Mouse (Mus musculus) MEL (cell line): ENCODE data around the gene Fmod. TPM values are rescaled to one million over a fixed set of nuclear protein-coding genes. Genes with fewer than 3 reads are reported as not detected.
A peak's percentile ranks its signal among the peaks of the same experiment; 100 is the strongest.

Experiments
- DNase-seq: peaks from one replicate; pipeline ENCODE4 v3.0.0; 2011; ENCODE audit warnings: low read depth, low spot score
- H3K27ac ChIP-seq: 2 replicates; pipeline ENCODE4 v1.5.1; 2012; ENCODE audit warnings: low read depth, mild to moderate bottlenecking, control low read depth, low read length, moderate library complexity; ENCODE audit not compliant: control insufficient read depth
- H3K27me3 ChIP-seq, 2 experiments: fragments of 150-350 bp in 1 of 2; sonication (generic) in 1 of 2; 2 replicates each; pipeline ENCODE4 v1.6.1; 2012; ENCODE audit warnings: low read length in 2 of 2, mild to moderate bottlenecking in 2 of 2, improper control_type of control experiment in 1 of 2, moderate library complexity in 1 of 2; ENCODE audit not compliant: insufficient read depth in 2 of 2, control insufficient read depth in 1 of 2
- H3K36me3 ChIP-seq, 2 experiments: 2 replicates each; pipeline ENCODE4 v1.6.1; 2012 to 2014; ENCODE audit warnings: low read length in 2 of 2, improper control_type of control experiment in 1 of 2, inconsistent platforms in 1 of 2, mild to moderate bottlenecking in 1 of 2; ENCODE audit not compliant: insufficient read depth in 2 of 2, control insufficient read depth in 1 of 2
- H3K4me1 ChIP-seq, 2 experiments: fragments of 150-350 bp in 1 of 2; sonication (generic) in 1 of 2; 2 replicates each; pipeline ENCODE4 v1.6.1; 2012; ENCODE audit warnings: low read length in 2 of 2, improper control_type of control experiment in 1 of 2, mild to moderate bottlenecking in 1 of 2; ENCODE audit not compliant: insufficient read depth in 2 of 2, control insufficient read depth in 1 of 2
- H3K4me3 ChIP-seq, 2 experiments: fragments of 150-350 bp in 1 of 2; sonication (generic) in 1 of 2; 2 replicates each; pipeline ENCODE4 v1.5.1; 2012; ENCODE audit warnings: low read depth in 2 of 2, low read length in 2 of 2, mild to moderate bottlenecking in 2 of 2, moderate library complexity in 2 of 2, control low read depth in 1 of 2, improper control_type of control experiment in 1 of 2; ENCODE audit not compliant: control insufficient read depth in 1 of 2, insufficient read depth in 1 of 2
- H3K79me2 ChIP-seq: 2 replicates; pipeline ENCODE4 v1.6.1; 2012; ENCODE audit warnings: mild to moderate bottlenecking, low read length, moderate library complexity; ENCODE audit not compliant: control insufficient read depth, poor library complexity, insufficient read depth
- H3K9ac ChIP-seq: 2 replicates; pipeline ENCODE4 v1.6.1; 2012; ENCODE audit warnings: low read depth, mild to moderate bottlenecking, control low read depth, low read length, moderate library complexity; ENCODE audit not compliant: control insufficient read depth, poor library complexity, severe bottlenecking
- H3K9me3 ChIP-seq: fragments of 150-350 bp; sonication (generic); replicated peaks from 2 replicates; pipeline ENCODE4 v1.6.1; 2012; ENCODE audit warnings: mild to moderate bottlenecking, low read length, improper control_type of control experiment, moderate library complexity; ENCODE audit not compliant: insufficient read depth
- BHLHE40 ChIP-seq: IDR thresholded peaks from 2 replicates; pipeline ENCODE4 v1.6.1; 2012; ENCODE audit warnings: low read depth, mild to moderate bottlenecking, inconsistent platforms, low read length, improper control_type of control experiment, borderline replicate concordance
- CHD1 ChIP-seq: IDR thresholded peaks from 2 replicates; pipeline ENCODE4 v1.6.1; 2012; ENCODE audit warnings: low read depth, mild to moderate bottlenecking, inconsistent platforms, low read length, improper control_type of control experiment
- CHD2 ChIP-seq: IDR thresholded peaks from 2 replicates; pipeline ENCODE4 v1.6.1; 2011; ENCODE audit warnings: low read length, improper control_type of control experiment
- CTCF ChIP-seq, 3 experiments: IDR thresholded peaks in 2 of 3; conservative IDR thresholded peaks in 1 of 3; 2 replicates each; pipeline ENCODE4 v1.5.1; 2011 to 2012; ENCODE audit warnings: low read length in 3 of 3, low read depth in 2 of 3, mild to moderate bottlenecking in 2 of 3, improper control_type of control experiment in 1 of 3, inconsistent platforms in 1 of 3, mixed read lengths in 1 of 3, moderate library complexity in 1 of 3; ENCODE audit not compliant: control insufficient read depth in 1 of 3, insufficient read depth in 1 of 3, poor library complexity in 1 of 3, severe bottlenecking in 1 of 3
- E2F4 ChIP-seq: IDR thresholded peaks from 2 replicates; pipeline ENCODE4 v1.6.1; 2011; ENCODE audit warnings: low read depth, low read length, improper control_type of control experiment, borderline replicate concordance
- ELF1 ChIP-seq: IDR thresholded peaks from 2 replicates; pipeline ENCODE4 v1.6.1; 2014; ENCODE audit warnings: low read depth, mild to moderate bottlenecking, inconsistent platforms, low read length, improper control_type of control experiment, moderate library complexity
- EP300 ChIP-seq, 2 experiments: IDR thresholded peaks; 2 replicates each; pipeline ENCODE4 v1.6.1; 2011; ENCODE audit warnings: improper control_type of control experiment in 2 of 2, low read length in 2 of 2, low read depth in 1 of 2, mild to moderate bottlenecking in 1 of 2
- ETS1 ChIP-seq: IDR thresholded peaks from 2 replicates; pipeline ENCODE4 v1.6.1; 2012; ENCODE audit warnings: low read depth, mild to moderate bottlenecking, inconsistent platforms, low read length, improper control_type of control experiment, moderate library complexity
- GABPA ChIP-seq: IDR thresholded peaks from 2 replicates; pipeline ENCODE4 v1.6.1; 2012; ENCODE audit warnings: low read depth, mild to moderate bottlenecking, inconsistent platforms, low read length, improper control_type of control experiment, moderate library complexity
- GATA1 ChIP-seq: IDR thresholded peaks from 2 replicates; pipeline ENCODE4 v1.6.1; 2011; ENCODE audit warnings: low read depth, low read length, improper control_type of control experiment
- HCFC1 ChIP-seq: IDR thresholded peaks from 2 replicates; pipeline ENCODE4 v1.6.1; 2012; ENCODE audit warnings: low read depth, mild to moderate bottlenecking, inconsistent platforms, low read length, improper control_type of control experiment, moderate library complexity
- JUND ChIP-seq: IDR thresholded peaks from 2 replicates; pipeline ENCODE4 v1.6.1; 2011; ENCODE audit warnings: low read depth, mild to moderate bottlenecking, improper control_type of control experiment, low read length
- KAT2A ChIP-seq: conservative IDR thresholded peaks from 2 replicates; pipeline ENCODE4 v1.6.1; 2012; ENCODE audit warnings: low read depth, low read length, improper control_type of control experiment, inconsistent platforms
- MAFK ChIP-seq: IDR thresholded peaks from 2 replicates; pipeline ENCODE4 v1.6.1; 2011; ENCODE audit warnings: low read depth, mild to moderate bottlenecking, low read length, improper control_type of control experiment, borderline replicate concordance
- MAZ ChIP-seq: IDR thresholded peaks from 2 replicates; pipeline ENCODE4 v1.6.1; 2012; ENCODE audit warnings: low read depth, mild to moderate bottlenecking, inconsistent platforms, low read length, improper control_type of control experiment
- MXI1 ChIP-seq: IDR thresholded peaks from 2 replicates; pipeline ENCODE4 v1.6.1; 2011; ENCODE audit warnings: mild to moderate bottlenecking, low read depth, low read length, improper control_type of control experiment
- MYB ChIP-seq: IDR thresholded peaks from 2 replicates; pipeline ENCODE4 v1.6.1; 2011; ENCODE audit warnings: mild to moderate bottlenecking, low read depth, low read length, improper control_type of control experiment
- MYC ChIP-seq: IDR thresholded peaks from 2 replicates; pipeline ENCODE4 v1.6.1; 2011; ENCODE audit warnings: low read depth, mild to moderate bottlenecking, low read length, improper control_type of control experiment, moderate library complexity
- NELFE ChIP-seq: IDR thresholded peaks from 2 replicates; pipeline ENCODE4 v1.6.1; 2011; ENCODE audit warnings: low read depth, low read length, improper control_type of control experiment
- NRF1 ChIP-seq: IDR thresholded peaks from 2 replicates; pipeline ENCODE4 v1.6.1; 2014; ENCODE audit warnings: low read depth, mild to moderate bottlenecking, inconsistent platforms, low read length, improper control_type of control experiment, moderate library complexity; ENCODE audit not compliant: poor library complexity, insufficient read depth, severe bottlenecking
- POLR2A ChIP-seq, 2 experiments: IDR thresholded peaks; 2 replicates each; pipeline ENCODE4 v1.6.1; 2011 to 2012; ENCODE audit warnings: low read length in 2 of 2, mild to moderate bottlenecking in 2 of 2, control low read depth in 1 of 2, improper control_type of control experiment in 1 of 2, low read depth in 1 of 2, moderate library complexity in 1 of 2; ENCODE audit not compliant: control insufficient read depth in 1 of 2, insufficient read depth in 1 of 2, poor library complexity in 1 of 2
- POLR2AphosphoS5 ChIP-seq: IDR thresholded peaks from 2 replicates; pipeline ENCODE4 v1.6.1; 2012; ENCODE audit warnings: low read depth, borderline replicate concordance, mild to moderate bottlenecking, inconsistent platforms, low read length, moderate library complexity, mixed read lengths
- RAD21 ChIP-seq: IDR thresholded peaks from 2 replicates; pipeline ENCODE4 v1.6.1; 2011; ENCODE audit warnings: mild to moderate bottlenecking, low read depth, low read length, improper control_type of control experiment
- RCOR1 ChIP-seq: IDR thresholded peaks from 2 replicates; pipeline ENCODE4 v1.6.1; 2012; ENCODE audit warnings: low read depth, mild to moderate bottlenecking, inconsistent platforms, low read length, improper control_type of control experiment
- SMC3 ChIP-seq: IDR thresholded peaks from 2 replicates; pipeline ENCODE4 v1.6.1; 2011; ENCODE audit warnings: low read depth, low read length, improper control_type of control experiment
- TAL1 ChIP-seq: IDR thresholded peaks from 2 replicates; pipeline ENCODE4 v1.6.1; 2012; ENCODE audit warnings: mild to moderate bottlenecking, inconsistent platforms, low read length, moderate library complexity, mixed read lengths
- TBP ChIP-seq: IDR thresholded peaks from 2 replicates; pipeline ENCODE4 v1.8.0; 2011; ENCODE audit warnings: low read depth, low read length, improper control_type of control experiment
- TCF12 ChIP-seq: IDR thresholded peaks from 2 replicates; pipeline ENCODE4 v1.6.1; 2014; ENCODE audit warnings: low read depth, mild to moderate bottlenecking, inconsistent platforms, low read length, improper control_type of control experiment, moderate library complexity
- UBTF ChIP-seq: IDR thresholded peaks from 2 replicates; pipeline ENCODE4 v1.6.1; 2012; ENCODE audit warnings: low read depth, mild to moderate bottlenecking, inconsistent platforms, low read length, improper control_type of control experiment, moderate library complexity, borderline replicate concordance; ENCODE audit not compliant: insufficient read depth
- USF1 ChIP-seq: IDR thresholded peaks from 2 replicates; pipeline ENCODE4 v1.6.1; 2014; ENCODE audit warnings: low read depth, mild to moderate bottlenecking, inconsistent platforms, low read length, improper control_type of control experiment, moderate library complexity
- USF2 ChIP-seq, 2 experiments: IDR thresholded peaks; 2 replicates each; pipeline ENCODE4 v1.6.1; 2011 to 2012; ENCODE audit warnings: improper control_type of control experiment in 2 of 2, low read length in 2 of 2, borderline replicate concordance in 1 of 2, inconsistent platforms in 1 of 2, low read depth in 1 of 2, mild to moderate bottlenecking in 1 of 2; ENCODE audit not compliant: insufficient read depth in 1 of 2
- ZC3H11A ChIP-seq: IDR thresholded peaks from 2 replicates; pipeline ENCODE4 v1.6.1; 2012; ENCODE audit warnings: low read depth, mild to moderate bottlenecking, inconsistent platforms, low read length, improper control_type of control experiment
- ZKSCAN1 ChIP-seq: IDR thresholded peaks from 2 replicates; pipeline ENCODE4 v1.6.1; 2012; ENCODE audit warnings: low read depth, mild to moderate bottlenecking, inconsistent platforms, low read length, improper control_type of control experiment, moderate library complexity
- ZMIZ1 ChIP-seq: IDR thresholded peaks from 2 replicates; pipeline ENCODE4 v1.6.1; 2012; ENCODE audit warnings: low read depth, mild to moderate bottlenecking, inconsistent platforms, low read length, improper control_type of control experiment, moderate library complexity
- ZNF384 ChIP-seq: IDR thresholded peaks from 2 replicates; pipeline ENCODE4 v1.6.1; 2012; ENCODE audit warnings: low read depth, mild to moderate bottlenecking, inconsistent platforms, low read length, improper control_type of control experiment
- polyA plus RNA-seq, 2 experiments: library from polyadenylated mRNA; stranded (reverse) in 1 of 2; unstranded in 1 of 2; fragments of >175 nt in 1 of 2; fragments of >200 nt in 1 of 2; gene quantifications; 2 replicates each; pipeline versions ENCODE4 v1.2.1 to v1.2.4; 2012; ENCODE audit warnings: low replicate concordance in 2 of 2, low read depth in 1 of 2; ENCODE audit not compliant: insufficient read length in 2 of 2, insufficient read depth in 1 of 2, missing spikeins in 1 of 2
- total RNA-seq: library from RNA; depleted of rRNA; stranded (reverse); fragments of 300-350 nt; gene quantifications from 2 replicates; pipeline ENCODE4 v1.2.3, GENCODE M21; 2012

Fmod gene
- total and polyA plus RNA-seq, 3 experiments = not detected

GRCm38 (mm10) chr1:134078061-134078795 lies 41.2 kb downstream of the Fmod start:
- H3K4me3 ChIP-seq = peak overlapping the region; percentile 61 to 72
- peak overlapping the region; percentile 82 for H3K27ac ChIP-seq
- H3K9me3 ChIP-seq = no peaks in the 10 kb centered on the region
- H3K9ac ChIP-seq = peak overlapping the region; percentile 70
- no peaks in the 10 kb centered on the region for H3K27me3 ChIP-seq
- DNase-seq = peak; percentile 67
- H3K4me1 ChIP-seq = peaks cover 7 to 35% of the 10 kb centered on the region in 2 experiments
- peaks cover 0 to 21% of the 10 kb centered on the region in 2 experiments; a peak in 2 of 4 replicates for H3K36me3 ChIP-seq
- no peaks in the 10 kb centered on the region; the same call in 1 of the 2 replicates for H3K79me2 ChIP-seq
- no peak for TF ChIP-seq MXI1
- no peak for TF ChIP-seq KAT2A
- no peak for TF ChIP-seq POLR2A (IDR thresholded peaks at IDR 0.05; ENCODE audit: control insufficient read depth in 1 of 2, insufficient read depth in 1 of 2, low read depth in 1 of 2, low read length in 2 of 2, poor library complexity in 1 of 2)
- TF ChIP-seq CTCF (IDR thresholded peaks at IDR 0.05 in 2 of 3, conservative IDR thresholded peaks at IDR 0.05 in 1 of 3; ENCODE audit: control insufficient read depth in 1 of 3, insufficient read depth in 1 of 3, low read depth in 2 of 3, low read length in 3 of 3, poor library complexity in 1 of 3, severe bottlenecking in 1 of 3) = no peak
- TF ChIP-seq RAD21 = no peak
- TF ChIP-seq BHLHE40 = no peak
- 0 out of 2 replicates have a peak, but pooled peaks have one; percentile 47 for TF ChIP-seq CHD1
- TF ChIP-seq NRF1 = no peak
- peak; percentile 96 for TF ChIP-seq ETS1
- TF ChIP-seq UBTF = no peak
- TF ChIP-seq EP300 (IDR thresholded peaks at IDR 0.05; ENCODE audit: low read depth in 1 of 2, low read length in 2 of 2) = peak; percentile 32 to 61
- peak; percentile 85; the same call in 1 of the 2 replicates for TF ChIP-seq POLR2AphosphoS5
- no peak for TF ChIP-seq NELFE
- no peak for TF ChIP-seq ELF1
- TF ChIP-seq ZKSCAN1 = no peak
- TF ChIP-seq E2F4 = no peak
- TF ChIP-seq MYC = 0 out of 2 replicates have a peak, but pooled peaks have one; percentile 19
- TF ChIP-seq CHD2 = no peak
- no peak for TF ChIP-seq RCOR1
- TF ChIP-seq SMC3 = no peak
- TF ChIP-seq JUND = no peak
- TF ChIP-seq ZNF384 = no peak
- TF ChIP-seq ZMIZ1 = no peak
- no peak for TF ChIP-seq ZC3H11A
- TF ChIP-seq GABPA = no peak
- TF ChIP-seq USF2 (IDR thresholded peaks at IDR 0.05; ENCODE audit: borderline replicate concordance in 1 of 2, insufficient read depth in 1 of 2, low read depth in 1 of 2, low read length in 2 of 2) = no peak
- peak; percentile 62 for TF ChIP-seq GATA1
- TF ChIP-seq TCF12 = peak; percentile 61
- no peak for TF ChIP-seq USF1
- peak; percentile 25; the same call in 1 of the 2 replicates for TF ChIP-seq MAFK
- no peak for TF ChIP-seq TAL1
- 0 out of 2 replicates have a peak, but pooled peaks have one; percentile 0 for TF ChIP-seq HCFC1
- TF ChIP-seq MYB = no peak
- 0 out of 2 replicates have a peak, but pooled peaks have one; percentile 22 for TF ChIP-seq TBP
- TF ChIP-seq MAZ = peak; percentile 56; the same call in 1 of the 2 replicates
